Mouse (Mus musculus) ES-E14 (cell line): ENCODE results near the gene Mydgf.

Source experiments
- MAFK ChIP-seq: IDR thresholded peaks from 2 replicates; pipeline ENCODE4 v1.6.1; 2014; ENCODE audit warnings: mild to moderate bottlenecking, low read depth, low read length, inconsistent platforms; ENCODE audit not compliant: insufficient read depth
- ZNF384 ChIP-seq: IDR thresholded peaks from 2 replicates; pipeline ENCODE4 v1.6.1; 2012; ENCODE audit warnings: low read depth, low read length, inconsistent platforms

DNA sequence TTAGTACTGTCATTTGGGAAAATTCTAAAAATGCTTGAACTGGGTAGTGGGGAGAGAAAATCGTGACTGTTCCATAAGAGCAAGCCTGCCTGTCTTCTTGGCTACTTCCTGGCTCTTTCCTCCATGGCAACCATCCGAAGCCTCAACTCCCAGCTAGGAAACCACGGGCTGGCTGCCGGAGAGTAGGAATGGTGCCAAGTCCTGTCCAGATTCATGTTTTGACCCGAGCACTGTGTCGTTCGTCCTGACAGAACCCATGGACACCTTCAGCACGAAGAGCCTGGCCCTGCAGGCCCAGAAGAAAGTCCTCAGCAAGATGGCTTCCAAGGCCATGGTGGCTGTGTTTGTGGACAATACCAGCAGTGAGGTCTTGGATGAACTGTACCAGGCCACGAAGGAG is 12.3 kb downstream of the Mydgf start:
- TF ChIP-seq ZNF384 (no peak), MAFK (no peak)
